Mouse (Mus musculus): ENCODE measurements around the gene H2-Eb2. TPM values are rescaled to one million over a fixed set of nuclear protein-coding genes. Genes with fewer than 3 reads are reported as not detected.

H2-Eb2 gene
- polyA plus RNA-seq, 1 experiment: not detected

GRCm38 (mm10) chr17:34292570-34292969 lies 32.9 kb upstream of the H2-Eb2 start:
- no peaks in the 10 kb centered on the region for H3K4me1 ChIP-seq (ENCODE audit: control insufficient read depth, insufficient read depth, low read length)
- H3K27ac ChIP-seq (ENCODE audit: insufficient read depth, low read length): no peak overlapping the region
- no peak for TF ChIP-seq POLR2A (IDR thresholded peaks at IDR 0.05; ENCODE audit: low read depth, low read length)
- H3K4me3 ChIP-seq (ENCODE audit: insufficient read depth, low read length): no peak overlapping the region

DNA sequence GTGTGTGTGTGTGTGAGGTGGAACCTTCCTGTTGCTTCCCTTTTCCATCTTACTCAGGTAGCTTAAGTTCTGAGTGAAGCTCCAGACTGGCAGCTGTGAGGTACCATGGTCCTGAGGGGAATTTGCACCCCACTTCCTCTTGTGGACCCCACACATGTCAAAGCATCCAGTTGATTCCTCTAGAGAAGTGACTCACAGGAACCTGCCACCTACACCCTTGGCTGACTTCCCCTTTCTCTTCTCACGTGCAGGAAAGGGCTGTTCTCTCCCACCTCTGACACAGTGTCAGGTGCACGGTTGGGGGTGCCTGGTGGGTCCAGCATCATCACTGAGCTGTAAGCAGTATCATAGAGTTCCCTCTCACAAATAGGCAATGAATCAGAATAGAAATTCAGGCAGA lies 31.9 kb upstream of the H2-Eb2 start:
- no peak for TF ChIP-seq POLR2A (IDR thresholded peaks at IDR 0.05; ENCODE audit: low read depth, low read length)
- no peak for TF ChIP-seq CTCF (IDR thresholded peaks at IDR 0.05; ENCODE audit: borderline replicate concordance, insufficient read depth, low read length)
- H3K4me1 ChIP-seq (ENCODE audit: control insufficient read depth, insufficient read depth, low read length): no peaks in the 10 kb centered on the region
- H3K27ac ChIP-seq (ENCODE audit: insufficient read depth, low read length): no peak overlapping the region
- no peak overlapping the region for H3K4me3 ChIP-seq (ENCODE audit: insufficient read depth, low read length)

GRCm38 (mm10) chr17:34294249-34294648 lies 31.2 kb upstream of the H2-Eb2 start:
- TF ChIP-seq POLR2A (IDR thresholded peaks at IDR 0.05; ENCODE audit: low read depth, low read length) (no peak), CTCF (IDR thresholded peaks at IDR 0.05; ENCODE audit: borderline replicate concordance, insufficient read depth, low read length) (no peak)
- H3K4me1 ChIP-seq (ENCODE audit: control insufficient read depth, insufficient read depth, low read length): no peaks in the 10 kb centered on the region

GRCm38 (mm10) chr17:34295307-34295706 lies 30.2 kb upstream of the H2-Eb2 start:
- H3K4me1 ChIP-seq (ENCODE audit: control insufficient read depth, insufficient read depth, low read length): no peaks in the 10 kb centered on the region
- H3K4me3 ChIP-seq (ENCODE audit: insufficient read depth, low read length): no peak overlapping the region
- no peak overlapping the region for H3K27ac ChIP-seq (ENCODE audit: insufficient read depth, low read length)
- TF ChIP-seq POLR2A (IDR thresholded peaks at IDR 0.05; ENCODE audit: low read depth, low read length) (no peak), CTCF (IDR thresholded peaks at IDR 0.05; ENCODE audit: borderline replicate concordance, insufficient read depth, low read length) (no peak)

More at GRCm38 (mm10) chr17:34294249-34294648, 31.2 kb upstream of the H2-Eb2 start:
- no peak overlapping the region for H3K27ac ChIP-seq (ENCODE audit: insufficient read depth, low read length)
- no peak overlapping the region for H3K4me3 ChIP-seq (ENCODE audit: insufficient read depth, low read length)

DNA sequence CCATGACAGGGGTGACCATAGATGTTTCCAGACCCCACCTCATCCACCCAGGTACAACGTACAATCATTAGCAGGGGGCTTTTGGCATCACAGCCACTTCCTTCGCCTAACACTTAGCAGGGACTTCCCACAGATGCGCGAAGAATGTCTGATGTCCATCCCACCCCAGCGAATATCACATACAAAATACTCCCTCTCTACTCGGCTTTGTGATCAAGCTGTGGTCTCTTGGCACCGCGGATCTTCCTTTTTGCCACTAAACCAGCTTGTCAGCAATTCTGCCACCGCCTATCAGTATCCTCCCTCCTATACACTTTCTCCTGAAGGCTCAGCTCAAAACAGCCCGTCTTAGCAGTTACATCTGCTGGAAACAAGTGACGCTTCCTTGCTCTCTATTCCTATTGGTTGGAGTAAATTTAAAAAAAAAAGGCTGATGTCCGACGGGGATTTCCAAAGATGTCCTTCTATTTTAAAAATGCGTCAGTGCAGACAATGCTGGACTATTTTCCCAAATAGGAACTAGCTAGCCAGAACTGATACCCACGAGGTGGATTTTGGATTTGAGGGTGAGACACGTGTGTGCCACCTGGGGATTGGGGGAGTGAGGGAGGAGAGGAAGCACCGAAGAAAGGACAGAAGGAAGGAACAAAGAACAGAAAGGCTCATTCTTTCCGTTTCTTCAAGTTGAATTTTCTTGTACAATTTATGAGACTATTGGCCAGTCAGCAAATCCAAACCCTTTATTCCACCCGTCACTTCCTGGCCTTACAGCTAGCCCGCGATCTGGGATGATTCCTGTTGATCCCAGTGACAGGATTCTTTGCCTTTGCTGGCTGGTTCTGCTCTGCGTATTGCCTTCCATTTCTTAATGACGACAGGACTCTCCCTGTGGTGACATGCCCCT lies 29.3 kb upstream of the H2-Eb2 start:
- Histone ChIP-seq H3K27ac (ENCODE audit: insufficient read depth, low read length) (no peak overlapping the region), H3K4me1 (ENCODE audit: control insufficient read depth, insufficient read depth, low read length) (no peaks in the 10 kb centered on the region), H3K4me3 (ENCODE audit: insufficient read depth, low read length) (peak overlapping the region; percentile 38)
- TF ChIP-seq CTCF (IDR thresholded peaks at IDR 0.05; ENCODE audit: borderline replicate concordance, insufficient read depth, low read length): no peak
- TF ChIP-seq POLR2A (IDR thresholded peaks at IDR 0.05; ENCODE audit: low read depth, low read length): no peak

DNA sequence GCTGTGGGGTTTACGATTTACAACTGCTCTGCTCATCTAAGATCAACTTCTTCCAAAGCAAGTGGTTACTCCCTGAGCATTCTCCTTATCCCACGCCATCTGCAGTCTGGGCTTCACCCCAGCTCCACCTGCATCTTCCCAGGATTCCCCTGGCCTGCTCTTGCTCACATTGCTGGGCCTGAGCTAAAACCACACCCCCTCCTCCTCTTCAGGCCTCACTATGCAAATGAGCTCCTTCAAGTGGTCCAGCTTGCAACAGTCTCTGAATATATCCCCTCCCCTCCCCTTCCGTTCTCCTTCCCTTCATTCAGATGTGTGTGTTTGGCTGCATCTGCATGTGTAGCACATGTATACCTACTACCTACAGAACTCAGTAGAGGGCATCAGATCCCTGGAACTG lies 26.1 kb upstream of the H2-Eb2 start:
- no peak overlapping the region for H3K4me3 ChIP-seq (ENCODE audit: insufficient read depth, low read length)
- H3K4me1 ChIP-seq (ENCODE audit: control insufficient read depth, insufficient read depth, low read length): no peaks in the 10 kb centered on the region
- no peak for TF ChIP-seq CTCF (IDR thresholded peaks at IDR 0.05; ENCODE audit: borderline replicate concordance, insufficient read depth, low read length)
- TF ChIP-seq POLR2A (IDR thresholded peaks at IDR 0.05; ENCODE audit: low read depth, low read length): no peak
- H3K27ac ChIP-seq (ENCODE audit: insufficient read depth, low read length): no peak overlapping the region

GRCm38 (mm10) chr17:34300071-34300470 lies 25.4 kb upstream of the H2-Eb2 start:
- TF ChIP-seq POLR2A (IDR thresholded peaks at IDR 0.05; ENCODE audit: low read depth, low read length) (no peak), CTCF (IDR thresholded peaks at IDR 0.05; ENCODE audit: borderline replicate concordance, insufficient read depth, low read length) (no peak)
- Histone ChIP-seq H3K27ac (ENCODE audit: insufficient read depth, low read length) (no peak overlapping the region), H3K4me1 (ENCODE audit: control insufficient read depth, insufficient read depth, low read length) (no peaks in the 10 kb centered on the region), H3K4me3 (ENCODE audit: insufficient read depth, low read length) (no peak overlapping the region)

DNA sequence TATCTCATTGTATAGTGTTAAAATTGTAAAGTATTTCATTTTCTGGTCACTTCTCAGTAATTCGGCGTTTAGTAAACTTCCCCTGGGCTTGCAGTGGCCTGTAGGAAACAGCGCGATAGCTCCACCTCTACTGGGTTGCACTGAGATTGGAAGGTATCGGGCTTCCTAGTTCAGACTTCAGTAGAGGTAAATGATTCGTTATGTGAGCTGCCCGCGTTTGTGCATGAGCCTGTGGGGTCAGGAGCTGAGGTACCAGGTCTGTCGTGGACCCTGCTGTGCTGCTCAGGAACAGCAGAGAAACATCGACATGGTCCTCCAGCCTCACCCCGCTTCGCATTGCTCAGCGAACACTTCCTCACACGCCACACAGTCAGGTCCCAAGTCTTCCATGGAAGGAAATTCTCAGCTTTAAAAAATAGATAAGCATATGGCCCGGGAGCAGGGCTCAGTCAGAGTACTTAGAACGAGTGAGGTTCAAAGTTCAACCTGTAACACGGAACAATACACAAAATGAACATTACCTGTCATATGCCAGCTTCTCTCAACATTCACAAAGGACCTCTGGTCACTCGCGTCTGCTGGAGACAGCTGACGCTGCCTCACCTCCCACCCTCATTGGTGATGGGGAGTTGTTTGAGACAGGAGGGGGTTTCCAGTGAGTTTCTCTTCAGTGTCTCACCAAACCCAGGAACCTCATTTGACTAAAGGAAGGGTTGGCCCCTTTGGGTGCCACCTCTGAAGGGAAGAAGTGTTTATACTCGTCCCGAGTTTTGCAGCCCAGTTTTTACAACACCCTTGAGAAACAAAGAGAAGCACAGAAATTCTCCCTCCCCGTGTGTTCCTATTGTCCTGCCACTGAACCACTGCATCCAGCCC lies 24.5 kb upstream of the H2-Eb2 start:
- H3K27ac ChIP-seq (ENCODE audit: insufficient read depth, low read length): no peak overlapping the region
- H3K4me1 ChIP-seq (ENCODE audit: control insufficient read depth, insufficient read depth, low read length): no peaks in the 10 kb centered on the region
- no peak overlapping the region for H3K4me3 ChIP-seq (ENCODE audit: insufficient read depth, low read length)
- no peak for TF ChIP-seq POLR2A (IDR thresholded peaks at IDR 0.05; ENCODE audit: low read depth, low read length)

DNA sequence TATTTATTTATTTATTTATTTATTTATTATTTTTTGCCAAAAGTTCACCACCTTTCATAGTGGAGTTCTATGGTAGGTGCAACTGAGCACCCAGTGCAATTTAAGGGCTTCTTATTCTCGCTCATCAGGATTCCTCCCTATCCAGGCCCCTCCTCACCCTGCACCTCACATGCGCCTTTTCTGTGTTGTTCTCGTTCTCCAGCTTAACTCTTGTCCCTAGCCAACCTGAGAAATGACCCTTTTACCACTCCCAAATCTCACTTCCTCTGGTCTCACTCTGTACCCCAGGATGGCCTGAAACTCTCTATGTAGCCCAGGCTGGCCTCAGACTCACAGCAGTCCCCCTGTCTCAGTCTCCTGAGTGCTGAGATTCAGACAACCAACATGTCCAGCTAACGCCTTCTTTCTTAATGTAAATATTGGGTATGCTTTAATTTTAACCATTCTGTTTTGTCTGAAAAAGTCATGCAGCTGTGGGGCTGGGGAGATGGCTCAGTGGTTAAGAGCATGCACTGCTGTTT lies 23.7 kb upstream of the H2-Eb2 start:
- H3K27ac ChIP-seq (ENCODE audit: insufficient read depth, low read length): no peak overlapping the region
- H3K4me1 ChIP-seq (ENCODE audit: control insufficient read depth, insufficient read depth, low read length): no peaks in the 10 kb centered on the region
- TF ChIP-seq CTCF (IDR thresholded peaks at IDR 0.05; ENCODE audit: borderline replicate concordance, insufficient read depth, low read length) (no peak), POLR2A (IDR thresholded peaks at IDR 0.05; ENCODE audit: low read depth, low read length) (no peak)
- H3K4me3 ChIP-seq (ENCODE audit: insufficient read depth, low read length): no peak overlapping the region

- no peak overlapping the region for H3K4me3 ChIP-seq (ENCODE audit: insufficient read depth, low read length)
- H3K27ac ChIP-seq (ENCODE audit: insufficient read depth, low read length): no peak overlapping the region
- no peaks in the 10 kb centered on the region for H3K4me1 ChIP-seq (ENCODE audit: control insufficient read depth, insufficient read depth, low read length)
- TF ChIP-seq CTCF (IDR thresholded peaks at IDR 0.05; ENCODE audit: borderline replicate concordance, insufficient read depth, low read length): no peak
- TF ChIP-seq POLR2A (IDR thresholded peaks at IDR 0.05; ENCODE audit: low read depth, low read length): no peak
Observed at GRCm38 (mm10) chr17:34303789-34304188, 21.7 kb upstream of the H2-Eb2 start.
